Mouse (Mus musculus) cerebellum, adult 2 months (tissue): ENCODE results near the gene Ctsf.

ENCODE experiments used
- CTCF ChIP-seq: fragments of 200-500 bp; IDR thresholded peaks from 2 replicates; pipeline ENCODE4 v1.5.1; 2011; ENCODE audit warnings: low read depth, mild to moderate bottlenecking, control low read depth, low read length, moderate library complexity, borderline replicate concordance; ENCODE audit not compliant: insufficient read depth
- POLR2A ChIP-seq: fragments of 200-500 bp; IDR thresholded peaks from 2 replicates; pipeline ENCODE4 v1.6.1; 2011; ENCODE audit warnings: low read length, control low read depth, borderline replicate concordance; ENCODE audit not compliant: insufficient read depth

DNA sequence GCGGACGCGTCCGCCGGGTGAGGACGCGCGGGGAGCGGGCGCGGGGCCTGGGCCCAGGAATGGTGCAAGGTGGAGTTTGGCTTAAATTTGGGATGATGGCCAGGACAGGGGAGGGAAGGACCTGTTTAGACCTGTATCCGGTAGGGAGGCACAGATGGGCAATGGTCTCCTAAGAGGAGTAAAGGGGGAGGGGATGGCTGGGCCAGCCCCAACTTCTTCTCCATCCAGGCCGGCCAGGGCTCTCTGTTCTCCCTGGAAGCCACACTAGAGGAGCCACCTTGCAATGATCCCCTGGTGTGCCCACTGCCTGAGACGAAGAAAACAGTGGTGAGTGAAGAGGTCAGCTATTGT is 515 bp downstream of the Ctsf start:
- no peak for TF ChIP-seq CTCF
- no peak for TF ChIP-seq POLR2A
